Mouse (Mus musculus) ES-E14 (cell line): ENCODE data around the gene Lpcat3.

Source experiments
- CHD2 ChIP-seq: IDR thresholded peaks from 2 replicates; pipeline ENCODE4 v1.6.1; 2014; ENCODE audit warnings: mild to moderate bottlenecking, low read depth, low read length, inconsistent platforms
- HCFC1 ChIP-seq: IDR thresholded peaks from 2 replicates; pipeline ENCODE4 v1.6.1; 2012; ENCODE audit warnings: low read length, inconsistent platforms, borderline replicate concordance; ENCODE audit not compliant: insufficient read depth
- MAFK ChIP-seq: IDR thresholded peaks from 2 replicates; pipeline ENCODE4 v1.6.1; 2014; ENCODE audit warnings: mild to moderate bottlenecking, low read depth, low read length, inconsistent platforms; ENCODE audit not compliant: insufficient read depth
- ZC3H11A ChIP-seq: IDR thresholded peaks from 2 replicates; pipeline ENCODE4 v1.6.1; 2012; ENCODE audit warnings: low read depth, mild to moderate bottlenecking, inconsistent platforms, low read length, borderline replicate concordance
- ZNF384 ChIP-seq: IDR thresholded peaks from 2 replicates; pipeline ENCODE4 v1.6.1; 2012; ENCODE audit warnings: low read depth, low read length, inconsistent platforms

GRCm38 (mm10) chr6:124696441-124697150, 33.8 kb downstream of the Lpcat3 start:
- TF ChIP-seq ZNF384 (no peak), CHD2 (no peak), ZC3H11A (no peak), MAFK (no peak), HCFC1 (no peak)
